Mouse (Mus musculus): ENCODE data around the gene Synj2. TPM values are rescaled to one million over a fixed set of nuclear protein-coding genes. Genes with fewer than 3 reads are reported as not detected.

Synj2 gene
- total RNA-seq (2023) = 10 to 100 TPM; 18.0 to 21.8 TPM

GRCm38 (mm10) chr17:5941230-5942043 lies at the start of gene Synj2:
Gene Synj2 (plus strand): TSS chr17:5941280.

GRCm38 (mm10) chr17:6079287-6080122 lies 138.4 kb downstream of the Synj2 start, which contains the start of the genes Serac1 and Gtf2h5:
Gene Serac1 (minus strand): TSS chr17:6079741.
Gene Gtf2h5 (plus strand): TSS chr17:6079786.

Other genes with a start within 250 kb of the Synj2 start
- 10 to 100 TPM in 1 of 2 experiments, 1 to 10 TPM in 1; 8.5 to 12.1 TPM for gene Snx9, start 100.0 kb upstream of the Synj2 start, total RNA-seq (2023)
- 1 to 10 TPM; 5.7 to 8.1 TPM for gene Serac1, start 138.5 kb downstream of the Synj2 start, total RNA-seq (2023)
- 10 to 100 TPM; 52.8 to 59.8 TPM for gene Gtf2h5, start 138.5 kb downstream of the Synj2 start, total RNA-seq (2023)
- 10 to 100 TPM; 91.9 to 92.0 TPM for gene Tulp4, start 165.2 kb downstream of the Synj2 start, total RNA-seq (2023)

All from T-cell, adult 66 days (primary cell).